Mouse (Mus musculus) heart, embryonic 12.5 days (tissue): ENCODE measurements at regions not wholly inside any gene's neighbourhood (a gene's known extent, or its start where the extent isn't known, plus 50 kb on each side); places are given as distances from the start of the nearest gene placed in this dataset.

ENCODE experiments used
- ATAC-seq: fragments of 200-750 bp; cut with Nextera tagmentation; 2 replicates; pipeline ENCODE4 v1.8.0; 2017; ENCODE audit warnings: moderate TSS enrichment, moderate library complexity; ENCODE audit not compliant: insufficient number of reproducible peaks, low FRiP score
- H3K27ac ChIP-seq: fragments of 300-500 bp; sonication (generic); 2 replicates; pipeline ENCODE4 v1.5.1; 2016; ENCODE audit warnings: mild to moderate bottlenecking, moderate library complexity; ENCODE audit not compliant: poor library complexity, severe bottlenecking
- H3K27me3 ChIP-seq: fragments of 300-500 bp; sonication (generic); replicated peaks from 2 replicates; pipeline ENCODE4 v1.6.1; 2016; ENCODE audit warnings: mild to moderate bottlenecking, moderate library complexity
- H3K36me3 ChIP-seq: fragments of 300-500 bp; sonication (generic); 2 replicates; pipeline ENCODE4 v1.6.1; 2016; ENCODE audit warnings: mild to moderate bottlenecking, moderate library complexity
- H3K4me1 ChIP-seq: fragments of 300-500 bp; sonication (generic); replicated peaks from 2 replicates; pipeline ENCODE4 v1.6.1; 2016; ENCODE audit warnings: mild to moderate bottlenecking
- H3K4me2 ChIP-seq: fragments of 300-500 bp; sonication (generic); 2 replicates; pipeline ENCODE4 v1.6.1; 2016; ENCODE audit warnings: mild to moderate bottlenecking, moderate library complexity
- H3K4me3 ChIP-seq: fragments of 300-500 bp; sonication (generic); 2 replicates; pipeline ENCODE4 v1.5.1; 2016; ENCODE audit warnings: mild to moderate bottlenecking
- H3K9ac ChIP-seq: fragments of 300-500 bp; sonication (generic); 2 replicates; pipeline ENCODE4 v1.6.1; 2016; ENCODE audit warnings: mild to moderate bottlenecking, moderate library complexity
- H3K9me3 ChIP-seq: fragments of 300-500 bp; sonication (generic); replicated peaks from 2 replicates; pipeline ENCODE4 v1.6.1; 2016; ENCODE audit warnings: mild to moderate bottlenecking, moderate library complexity
- WGBS: fragments of 180-500 bp; shearing (Covaris S2); methylation state at CpG from one replicate; pipeline ENCODE4 v1.1.7; 2016; 5-methylcytosine and 5-hydroxymethylcytosine counted together

GRCm38 (mm10) chr12:12787608-12788262, 154.0 kb downstream of the Mycn start:
- Histone ChIP-seq H3K9ac (peak overlapping the region; percentile 57), H3K27ac (no peak overlapping the region), H3K27me3 (no peaks in the 10 kb centered on the region), H3K4me1 (peaks cover 27% of the 10 kb centered on the region), H3K4me3 (peak overlapping the region; percentile 36), H3K9me3 (no peaks in the 10 kb centered on the region), H3K36me3 (no peaks in the 10 kb centered on the region), H3K4me2 (peak overlapping the region; percentile 76)
- 6% methylated on average over 19 of the region's 19 CpGs for WGBS
- no peak for ATAC-seq

DNA sequence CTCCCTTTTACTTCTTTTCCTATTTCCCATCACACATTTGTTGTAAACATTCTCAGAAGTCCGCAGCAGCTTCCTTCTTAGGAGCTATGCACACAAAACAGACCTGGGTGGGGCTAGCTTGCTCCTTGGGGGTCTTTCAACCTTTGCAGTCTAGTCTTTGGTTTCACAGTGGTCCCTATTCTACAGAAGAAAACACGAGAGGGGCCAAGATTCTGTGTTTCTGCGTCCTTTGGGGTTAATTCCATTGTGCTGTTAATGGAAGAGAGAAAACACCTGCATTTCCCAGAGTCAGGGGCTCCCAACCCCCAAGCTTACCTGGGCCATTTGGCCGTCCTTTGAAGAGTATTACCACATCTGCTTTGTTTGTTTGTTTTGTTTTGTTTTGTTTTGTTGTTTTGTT, 154.6 kb downstream of the Mycn start:
- Histone ChIP-seq H3K4me2 (no peak overlapping the region), H3K36me3 (no peaks in the 10 kb centered on the region), H3K27ac (no peak overlapping the region), H3K4me1 (peaks cover 24% of the 10 kb centered on the region), H3K4me3 (no peak overlapping the region), H3K9ac (no peak overlapping the region), H3K27me3 (no peaks in the 10 kb centered on the region), H3K9me3 (no peaks in the 10 kb centered on the region)
- WGBS: 49% methylated on average over 4 of the region's 4 CpGs
- ATAC-seq: no peak

DNA sequence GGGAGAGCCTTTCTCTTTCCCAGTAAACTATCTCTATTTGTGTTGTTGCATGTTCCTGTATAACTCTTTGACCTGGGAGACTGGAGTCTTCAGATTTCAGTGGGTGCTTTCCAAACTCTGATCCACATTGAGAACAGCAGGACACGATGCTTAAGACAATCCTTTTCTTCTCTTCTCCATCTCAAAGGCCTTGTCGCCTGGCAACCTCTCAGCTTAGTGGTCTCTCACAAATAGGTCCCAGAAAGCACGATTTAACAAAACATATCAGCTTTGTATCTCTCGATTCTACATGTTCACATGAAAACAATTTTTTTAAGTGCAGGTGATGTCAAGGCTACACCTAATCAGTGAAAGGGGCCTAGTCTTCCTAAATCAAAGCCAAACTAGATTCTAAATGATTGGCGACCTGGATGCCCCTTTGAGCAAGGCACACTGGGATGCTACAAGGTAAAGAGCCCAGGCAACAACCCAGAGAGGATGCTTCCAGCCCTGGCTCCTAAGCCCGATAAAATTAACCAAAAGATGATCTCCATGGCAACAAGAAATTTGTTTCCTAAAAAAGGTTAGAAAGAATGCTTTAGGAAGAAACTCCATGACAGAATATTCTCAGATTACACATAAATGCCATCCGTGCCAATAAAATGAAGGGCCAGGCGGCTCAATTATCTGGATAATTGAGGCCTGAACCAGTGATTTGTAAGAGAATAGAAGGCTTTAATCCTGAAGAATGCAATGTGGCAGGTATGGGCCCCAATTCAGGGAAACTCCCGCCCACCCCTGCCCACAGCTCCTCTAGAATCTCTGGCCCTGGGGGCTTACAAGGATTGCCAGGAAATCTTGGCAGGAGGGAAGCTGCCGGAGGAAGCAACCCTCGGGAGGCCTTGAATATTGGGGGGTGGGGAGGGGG, 157.8 kb downstream of the Mycn start:
- 51% methylated on average over 11 of the region's 11 CpGs for WGBS
- Histone ChIP-seq H3K27me3 (no peaks in the 10 kb centered on the region), H3K4me3 (no peak overlapping the region), H3K36me3 (no peaks in the 10 kb centered on the region), H3K4me2 (no peak overlapping the region), H3K9ac (no peak overlapping the region), H3K4me1 (peaks cover 16% of the 10 kb centered on the region), H3K27ac (no peak overlapping the region), H3K9me3 (0 out of 2 replicates have a peak, but pooled peaks cover 2% of the 10 kb centered on the region)
- no peak for ATAC-seq

GRCm38 (mm10) chr12:12781526-12781925, 160.2 kb downstream of the Mycn start:
- WGBS: 93% methylated on average over 5 of the region's 5 CpGs
- H3K27me3 ChIP-seq: no peaks in the 10 kb centered on the region
- H3K36me3 ChIP-seq: no peaks in the 10 kb centered on the region

DNA sequence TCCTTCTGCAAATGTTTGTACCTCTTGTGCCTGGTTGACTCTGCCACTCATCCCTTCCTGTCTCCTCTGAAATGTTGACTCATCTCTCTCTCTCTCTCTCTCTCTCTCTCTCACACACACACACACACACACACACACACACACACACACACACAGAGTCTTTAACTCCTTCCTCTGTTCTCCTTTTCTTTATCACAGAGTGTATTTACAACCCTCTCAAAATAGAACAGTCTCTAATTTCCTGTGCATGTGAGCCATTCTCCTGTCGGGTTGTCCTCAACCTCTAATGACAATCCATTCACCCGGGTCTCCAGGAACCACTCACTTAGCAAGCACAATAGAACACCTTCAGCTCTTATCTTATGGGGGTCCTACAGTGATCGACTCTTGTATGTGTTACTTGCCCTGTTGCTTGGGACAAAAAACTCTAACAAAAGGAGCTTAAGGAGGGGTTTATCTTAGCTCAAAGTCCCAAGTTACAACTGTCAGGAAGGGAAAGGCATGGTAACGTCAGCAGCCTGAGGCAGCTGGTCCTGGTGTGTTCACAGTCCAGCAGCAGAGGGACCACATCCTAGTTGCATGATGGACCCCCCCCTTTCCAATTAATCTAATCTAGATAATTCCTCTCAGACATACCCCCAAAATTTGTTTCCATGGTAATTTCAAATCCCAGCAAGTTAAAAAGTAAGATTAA, 163.0 kb downstream of the Mycn start:
- WGBS: 8% methylated on average over 4 of the region's 4 CpGs
- H3K9ac ChIP-seq: no peak overlapping the region
- H3K36me3 ChIP-seq: no peaks in the 10 kb centered on the region
- 0 out of 2 replicates have a peak, but pooled peaks cover 2% of the 10 kb centered on the region for H3K9me3 ChIP-seq
- H3K4me2 ChIP-seq: no peak overlapping the region
- H3K4me3 ChIP-seq: no peak overlapping the region
- no peak for ATAC-seq
- H3K4me1 ChIP-seq: peaks cover 6% of the 10 kb centered on the region; the same call in 1 of the 2 replicates
- H3K27ac ChIP-seq: no peak overlapping the region
- H3K27me3 ChIP-seq: no peaks in the 10 kb centered on the region

More at GRCm38 (mm10) chr12:12781526-12781925, 160.2 kb downstream of the Mycn start:
- peaks cover 6% of the 10 kb centered on the region; the same call in 1 of the 2 replicates for H3K4me1 ChIP-seq
- no peak overlapping the region for H3K27ac ChIP-seq
- no peak for ATAC-seq
- no peak overlapping the region for H3K4me3 ChIP-seq
- no peak overlapping the region for H3K9ac ChIP-seq
- H3K4me2 ChIP-seq: no peak overlapping the region
- H3K9me3 ChIP-seq: 0 out of 2 replicates have a peak, but pooled peaks cover 2% of the 10 kb centered on the region

GRCm38 (mm10) chr12:12777422-12777821, 164.3 kb downstream of the Mycn start:
- H3K4me1 ChIP-seq: peaks cover 6% of the 10 kb centered on the region; the same call in 1 of the 2 replicates
- no peak overlapping the region for H3K4me3 ChIP-seq
- H3K27ac ChIP-seq: no peak overlapping the region
- H3K27me3 ChIP-seq: no peaks in the 10 kb centered on the region
- H3K9me3 ChIP-seq: 0 out of 2 replicates have a peak, but pooled peaks cover 2% of the 10 kb centered on the region
- WGBS: 56% methylated on average over 8 of the region's 8 CpGs
- no peak for ATAC-seq
- H3K4me2 ChIP-seq: no peak overlapping the region
- no peaks in the 10 kb centered on the region for H3K36me3 ChIP-seq
- H3K9ac ChIP-seq: no peak overlapping the region

GRCm38 (mm10) chr12:12776783-12777182, 164.9 kb downstream of the Mycn start:
- H3K9ac ChIP-seq: no peak overlapping the region
- H3K27me3 ChIP-seq: no peaks in the 10 kb centered on the region
- H3K4me2 ChIP-seq: no peak overlapping the region
- H3K4me3 ChIP-seq: no peak overlapping the region
- 82% methylated on average over 6 of the region's 6 CpGs for WGBS
- no peaks in the 10 kb centered on the region for H3K36me3 ChIP-seq
- H3K9me3 ChIP-seq: 0 out of 2 replicates have a peak, but pooled peaks cover 2% of the 10 kb centered on the region
- H3K27ac ChIP-seq: no peak overlapping the region
- no peak for ATAC-seq
- H3K4me1 ChIP-seq: peaks cover 6% of the 10 kb centered on the region; the same call in 1 of the 2 replicates

DNA sequence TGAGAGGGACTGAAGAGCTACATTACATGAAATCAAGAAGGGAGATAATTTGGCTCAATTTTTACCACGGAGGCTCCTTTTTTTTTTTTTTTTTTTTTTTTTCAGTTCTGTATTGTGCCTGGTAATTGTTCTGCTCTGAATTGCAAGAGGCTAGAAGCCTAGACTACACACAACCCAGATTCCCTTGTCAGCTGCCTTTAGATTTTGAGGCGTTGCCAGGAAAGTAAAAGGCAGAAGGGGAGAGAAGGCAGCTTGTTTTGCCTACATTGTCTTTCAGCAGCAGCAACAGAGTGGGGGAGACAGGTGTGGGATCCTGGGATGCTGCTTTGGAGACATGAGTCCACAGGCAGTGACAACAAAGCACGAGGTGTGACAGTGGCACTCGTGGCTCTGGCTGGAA, 170.7 kb downstream of the Mycn start:
- WGBS: 71% methylated on average over 4 of the region's 4 CpGs
- Histone ChIP-seq H3K27me3 (no peaks in the 10 kb centered on the region), H3K9ac (no peak overlapping the region), H3K27ac (no peak overlapping the region), H3K4me2 (no peak overlapping the region), H3K36me3 (no peaks in the 10 kb centered on the region), H3K4me3 (no peak overlapping the region), H3K9me3 (no peaks in the 10 kb centered on the region), H3K4me1 (0 out of 2 replicates have a peak, but pooled peaks cover 5% of the 10 kb centered on the region)
- ATAC-seq: no peak

DNA sequence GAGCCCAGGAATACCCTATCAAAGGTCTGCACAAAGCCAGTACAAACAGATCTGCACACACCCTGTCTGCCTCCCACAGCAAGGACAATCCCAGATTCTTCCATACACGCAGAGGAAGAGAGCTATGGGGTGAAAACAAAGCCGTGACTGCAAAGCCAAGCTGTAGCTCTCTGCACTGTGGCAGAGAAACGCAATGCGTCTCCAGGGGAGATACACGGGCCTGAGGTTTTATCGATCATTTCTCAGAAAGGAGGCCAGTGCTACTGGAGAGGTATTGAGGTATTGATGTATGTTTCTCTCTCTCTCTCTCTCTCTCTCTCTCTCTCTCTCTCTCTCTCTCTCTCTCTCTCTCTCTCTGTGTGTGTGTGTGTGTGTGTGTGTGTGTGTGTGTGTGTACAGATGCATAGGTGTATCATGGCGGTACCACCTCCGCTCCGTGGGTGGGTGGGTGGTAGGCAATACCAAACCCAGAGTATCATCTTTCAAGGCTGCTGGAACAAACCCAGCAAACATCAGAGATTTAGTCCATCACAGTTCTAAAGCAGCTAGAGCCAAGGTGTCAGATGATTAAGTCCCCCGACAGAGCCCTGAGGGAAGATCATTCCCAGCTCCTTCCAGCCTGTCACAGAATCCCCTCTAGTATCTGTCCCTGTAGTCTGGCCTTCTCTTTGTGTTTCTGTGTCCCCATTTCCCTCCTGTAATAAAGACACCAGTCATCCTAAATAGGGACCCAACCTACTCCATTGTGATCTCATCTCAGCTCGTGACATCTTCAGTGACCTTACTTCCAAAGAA, 175.0 kb downstream of the Mycn start:
- no peaks in the 10 kb centered on the region for H3K9me3 ChIP-seq
- no peak for ATAC-seq
- H3K27ac ChIP-seq: no peak overlapping the region
- no peak overlapping the region for H3K4me2 ChIP-seq
- H3K9ac ChIP-seq: no peak overlapping the region
- H3K4me3 ChIP-seq: no peak overlapping the region
- peaks cover 9% of the 10 kb centered on the region for H3K4me1 ChIP-seq
- no peaks in the 10 kb centered on the region for H3K36me3 ChIP-seq
- no peaks in the 10 kb centered on the region for H3K27me3 ChIP-seq
- WGBS: 67% methylated on average over 11 of the region's 11 CpGs

- no peak for ATAC-seq
- WGBS: 41% methylated on average over 7 of the region's 7 CpGs
- Histone ChIP-seq H3K4me3 (no peak overlapping the region), H3K4me1 (peaks cover 9% of the 10 kb centered on the region), H3K4me2 (no peak overlapping the region), H3K9me3 (peaks cover 3% of the 10 kb centered on the region; the same call in 1 of the 2 replicates), H3K9ac (no peak overlapping the region), H3K27me3 (no peaks in the 10 kb centered on the region), H3K36me3 (no peaks in the 10 kb centered on the region), H3K27ac (no peak overlapping the region)
Measured at GRCm38 (mm10) chr12:12765490-12766058, 176.1 kb downstream of the Mycn start.
